Mouse (Mus musculus) heart, postnatal 10 days (tissue): ENCODE data around the gene Cdadc1. TPM values are rescaled to one million over a fixed set of nuclear protein-coding genes. Genes with fewer than 3 reads are reported as not detected.

Source experiments
- DNase-seq, 2 experiments: peaks; one replicate each; pipeline ENCODE4 v3.0.0; 2021
- intact Hi-C: fragments of 180-260 bp; cut with DNase I; formaldehyde crosslinking; loops from one replicate; pipeline ENCODE4 v1.15.1; 2025
- total RNA-seq, 2 experiments: library from RNA; stranded (reverse); gene quantifications; 2 replicates each; pipeline ENCODE4 v1.2.3; 2021

The Cdadc1 gene
- 10 to 100 TPM; 37.5 to 38.9 TPM for total RNA-seq

DNA sequence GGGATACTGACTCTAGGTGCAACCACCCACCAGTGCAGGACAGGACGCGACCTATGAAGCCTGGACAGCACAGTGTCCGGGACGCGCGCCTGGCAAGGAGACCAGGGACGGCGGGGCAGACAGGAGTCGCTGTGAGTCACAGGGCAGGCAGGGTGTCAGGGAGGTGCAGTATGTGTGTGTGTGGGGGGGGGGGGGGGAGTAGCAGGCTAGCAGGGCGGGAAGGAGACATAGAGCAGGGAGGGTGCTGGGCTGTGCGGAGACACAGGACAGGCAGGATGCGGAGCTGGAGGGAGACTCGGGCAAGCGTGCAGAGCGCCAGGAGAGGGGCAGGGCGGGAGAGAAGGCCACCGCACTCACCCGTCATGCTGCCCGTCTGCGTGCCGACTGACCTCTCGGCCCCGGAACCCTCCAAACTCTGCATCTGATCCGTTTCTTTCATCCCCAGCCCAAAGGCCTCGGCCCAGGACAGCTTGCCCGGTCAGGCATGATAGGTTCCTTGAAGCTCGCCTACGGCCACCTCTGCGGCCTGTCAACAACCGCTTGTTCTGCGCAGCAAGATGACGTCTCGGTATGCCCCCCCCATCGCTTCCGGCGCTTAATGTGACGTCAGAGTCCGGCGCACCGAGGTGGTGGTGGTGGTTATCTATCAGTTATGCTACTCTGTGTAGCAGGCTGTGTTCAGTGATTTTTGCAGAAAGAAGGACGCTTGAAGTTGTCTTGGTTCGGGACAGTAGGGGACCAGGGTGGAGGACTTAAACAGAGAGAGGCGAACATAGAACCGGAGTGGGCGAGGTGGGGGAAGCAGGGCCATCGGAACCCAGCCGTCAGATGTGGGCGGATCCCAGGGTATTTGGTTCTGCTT lies at the start of gene Cdadc1:
Gene Cdadc1 (minus strand): TSS at position 562 of the 862 bp plus-strand sequence.
- intact Hi-C loops, result no loop called here
- peak; percentile 98 to 99 for DNase-seq

- DNase-seq, result no peak
- intact Hi-C loops, result no loop called here
Observed at GRCm38 (mm10) chr14:59646826-59647697, 49.3 kb upstream of the Cdadc1 start.

GRCm38 (mm10) chr14:59644896-59645295 lies 47.1 kb upstream of the Cdadc1 start:
- intact Hi-C loops, result no loop called here
- DNase-seq, result no peak

DNA sequence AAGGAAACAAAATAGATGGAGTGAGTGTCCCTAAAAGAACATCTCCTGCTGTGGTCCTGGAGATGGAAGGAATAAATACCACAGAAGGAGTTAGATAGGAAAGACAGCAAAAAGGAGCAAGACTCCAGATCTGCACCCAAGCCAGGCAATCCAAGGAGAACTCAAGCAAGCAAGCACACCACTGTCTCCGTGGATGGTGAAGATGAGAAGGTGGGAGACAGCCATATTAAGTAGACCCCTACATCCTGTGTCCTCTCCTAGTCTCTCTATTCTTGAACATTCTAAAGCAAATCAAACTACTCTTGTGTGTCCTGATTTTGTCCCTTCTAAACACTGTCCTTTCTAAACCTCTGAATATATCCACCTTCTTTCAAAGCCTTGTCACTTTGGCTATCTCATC lies 46.4 kb upstream of the Cdadc1 start:
- no peak for DNase-seq
- intact Hi-C loops, result no loop called here

- DNase-seq, result peak; percentile 32 to 43
- intact Hi-C loops, result no loop called here
Observed at GRCm38 (mm10) chr14:59643582-59643981, 45.8 kb upstream of the Cdadc1 start.

- DNase-seq, result no peak
- intact Hi-C loops, result no loop called here
Observed at GRCm38 (mm10) chr14:59641856-59642255, 44.1 kb upstream of the Cdadc1 start.

DNA sequence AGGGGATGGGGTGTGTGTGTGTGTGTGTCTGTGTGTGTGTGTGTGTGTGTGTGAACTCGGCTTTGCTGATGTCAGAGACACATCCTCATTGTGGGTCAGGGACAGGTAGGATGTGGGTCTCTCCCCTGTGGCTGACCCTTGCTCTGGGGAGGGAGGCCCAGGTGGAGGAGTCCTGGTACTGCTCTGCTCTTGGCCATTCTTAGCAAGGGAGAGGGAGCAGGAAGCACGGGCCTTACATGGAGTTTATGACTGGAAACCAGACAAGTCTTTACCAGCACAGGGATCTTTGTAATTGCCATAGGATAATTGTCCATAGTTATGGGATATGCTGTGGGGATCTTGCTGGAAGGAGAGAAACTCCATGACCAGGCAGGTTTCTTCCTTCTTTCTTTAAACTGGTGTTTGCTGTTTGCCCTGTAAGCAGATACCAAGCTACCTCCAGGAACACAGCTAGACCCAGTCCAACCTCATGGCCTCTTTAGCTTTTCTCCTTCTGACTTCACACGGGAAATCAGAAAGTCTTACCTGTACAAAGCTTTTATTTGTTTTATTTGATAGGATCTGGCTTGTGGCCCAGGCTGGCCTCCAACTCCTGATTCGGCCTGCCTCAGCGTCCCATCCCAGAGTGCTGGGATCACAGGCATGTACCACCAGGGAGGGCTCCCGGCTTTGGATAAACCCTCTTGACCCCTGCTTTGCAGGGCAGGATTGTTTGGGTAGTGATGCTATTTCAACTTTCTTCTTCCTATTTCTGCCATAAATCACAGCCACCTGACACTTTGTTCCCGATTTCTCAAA lies 41.3 kb upstream of the Cdadc1 start:
- no peak for DNase-seq

GRCm38 (mm10) chr14:59633988-59634387 lies 36.2 kb upstream of the Cdadc1 start:
- no peak for DNase-seq
- intact Hi-C loops, result no loop called here

More for the DNA sequence above, 41.3 kb upstream of the Cdadc1 start:
- intact Hi-C loops, result no loop called here

DNA sequence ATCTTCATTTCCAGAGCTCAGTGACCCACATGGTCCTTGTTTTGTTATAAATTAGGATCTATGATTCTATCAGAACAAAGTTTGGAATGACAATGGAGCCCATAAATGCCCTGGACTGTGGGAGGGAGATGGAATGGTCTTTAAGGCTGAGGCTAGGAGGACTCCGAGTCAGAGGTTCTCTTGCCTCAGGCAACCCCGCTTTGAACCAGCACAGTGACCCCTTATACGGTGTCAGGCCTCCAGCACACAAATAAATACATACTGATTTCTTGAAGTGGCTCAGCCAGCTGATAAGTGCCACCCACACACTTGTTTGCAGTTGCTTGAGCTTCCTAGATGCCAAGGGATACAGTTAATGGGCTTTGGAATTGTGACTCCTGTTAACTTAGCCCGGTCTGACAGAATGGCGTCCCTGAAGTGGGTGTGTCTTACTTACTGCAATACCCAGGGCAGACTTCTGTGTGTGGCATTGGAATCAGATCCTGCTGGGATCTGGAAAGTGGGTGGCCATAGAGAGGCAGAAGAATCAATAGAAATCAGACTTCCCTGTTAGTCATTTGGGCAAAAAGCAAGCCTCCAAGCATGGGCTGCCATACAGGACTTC lies 35.6 kb upstream of the Cdadc1 start:
- no peak for DNase-seq
- intact Hi-C loops, result no loop called here

DNA sequence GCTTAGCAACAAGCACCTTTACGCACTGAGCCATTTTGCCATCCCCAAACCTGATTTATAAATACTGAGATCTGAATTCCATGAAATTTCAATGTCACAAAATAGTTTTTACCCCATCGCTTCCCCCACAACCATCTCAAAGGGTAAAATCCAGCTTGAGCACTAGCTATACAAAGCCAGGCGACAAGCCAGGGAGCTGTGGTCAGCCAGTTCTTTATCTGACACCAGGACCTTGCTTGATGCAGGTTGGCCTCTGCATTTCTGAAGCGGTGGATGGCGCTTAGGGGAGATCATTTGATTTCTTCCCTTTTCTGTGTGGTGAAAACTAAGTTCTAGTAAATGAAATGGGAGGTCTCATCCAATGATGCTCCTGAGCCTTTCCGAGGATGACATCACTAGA lies 34.3 kb upstream of the Cdadc1 start:
- intact Hi-C loops, result no loop called here
- DNase-seq, result no peak

- no peak for DNase-seq
- intact Hi-C loops, result no loop called here
Observed at GRCm38 (mm10) chr14:59630096-59630495, 32.3 kb upstream of the Cdadc1 start.

DNA sequence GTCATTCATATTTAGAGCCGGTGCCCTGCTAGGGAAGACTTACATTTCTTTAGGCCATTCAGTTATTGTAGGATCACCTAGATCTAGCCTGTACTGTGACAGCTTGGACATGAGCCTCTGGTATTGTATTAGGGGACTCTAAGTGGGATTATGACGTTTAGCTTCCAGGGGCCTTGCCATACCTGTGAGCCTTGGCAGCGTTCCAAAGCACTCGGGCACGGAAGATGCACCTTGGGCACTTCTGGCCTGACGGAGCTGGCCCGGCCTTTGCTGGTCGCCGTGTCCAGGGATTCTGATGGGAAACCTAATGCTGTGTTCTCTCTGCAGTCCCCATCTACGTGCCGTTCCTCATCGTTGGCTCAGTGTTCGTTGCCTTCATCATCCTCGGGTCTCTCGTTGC lies 31.5 kb upstream of the Cdadc1 start:
- intact Hi-C loops, result no loop called here
- DNase-seq, result no peak

- intact Hi-C loops, result no loop called here
Observed at GRCm38 (mm10) chr14:59627823-59628222, 30.1 kb upstream of the Cdadc1 start.

DNA sequence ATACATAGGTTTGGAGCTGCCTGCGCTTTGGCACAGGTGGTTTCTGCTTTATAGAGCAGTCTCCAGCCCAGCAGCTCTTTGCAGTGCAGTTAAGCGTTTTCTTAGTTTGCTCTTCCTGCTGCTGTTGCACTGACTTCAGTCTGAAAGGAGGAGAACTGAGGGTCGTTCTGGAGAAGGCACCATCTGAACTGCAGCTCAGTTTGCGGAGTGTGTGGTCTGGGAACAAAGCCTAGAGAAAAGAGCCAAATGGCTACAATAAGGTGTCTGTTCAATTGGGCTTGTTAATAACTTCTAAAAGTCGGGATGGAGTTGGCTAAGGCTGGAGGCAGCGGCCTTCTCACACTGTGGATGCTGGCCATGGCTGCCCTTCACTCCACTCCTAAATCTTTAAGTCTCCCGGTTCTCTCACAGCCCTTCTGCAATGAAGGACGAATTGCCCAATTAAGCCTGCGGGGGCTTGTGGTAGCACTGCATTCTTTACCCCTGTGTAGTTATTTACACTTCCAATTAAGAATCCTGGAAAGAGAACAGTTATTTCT lies 29.5 kb upstream of the Cdadc1 start:
- intact Hi-C loops, result no loop called here
- no peak for DNase-seq

More at GRCm38 (mm10) chr14:59627823-59628222, 30.1 kb upstream of the Cdadc1 start:
- peak in 1 of 2 experiments; percentile 25 for DNase-seq

- intact Hi-C loops, result no loop called here
- no peak for DNase-seq
Observed at GRCm38 (mm10) chr14:59626711-59627110, 29.0 kb upstream of the Cdadc1 start.

GRCm38 (mm10) chr14:59625806-59626364 lies 28.1 kb upstream of the Cdadc1 start:
- peak in 1 of 2 experiments; percentile 30 for DNase-seq
- intact Hi-C loops, result no loop called here

GRCm38 (mm10) chr14:59625158-59625805 lies 27.5 kb upstream of the Cdadc1 start, which contains the start of gene Shisa2:
Shisa2 (plus strand) TSS chr14:59625308.
- intact Hi-C loops, result no loop called here
- peak; percentile 85 to 87 for DNase-seq

- no peak for DNase-seq
- intact Hi-C loops, result no loop called here
Observed at GRCm38 (mm10) chr14:59624326-59624885, 26.6 kb upstream of the Cdadc1 start.

DNA sequence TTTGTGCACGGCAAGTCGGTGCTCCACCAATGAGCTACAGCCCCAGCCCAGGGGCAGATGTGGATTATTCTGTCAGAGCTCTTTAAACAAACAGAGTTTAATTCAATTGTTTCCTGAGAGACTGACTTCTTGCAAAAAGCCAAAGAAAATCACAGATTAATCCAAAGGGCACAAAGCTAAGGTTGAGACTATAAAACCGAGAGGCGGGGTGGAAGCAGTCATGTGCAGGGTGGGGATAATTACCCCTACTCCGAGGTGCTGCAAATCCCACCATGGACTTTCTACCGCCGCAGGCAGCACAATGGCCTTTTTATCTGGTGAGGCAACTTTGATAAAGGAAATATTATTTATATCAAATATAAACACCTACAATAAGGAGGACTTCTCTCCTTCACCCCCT lies 19.0 kb upstream of the Cdadc1 start:
- no peak for DNase-seq
- intact Hi-C loops, result no loop called here
